Mouse (Mus musculus): Measurements from ENCODE around the gene Cpa2. TPM values are rescaled to one million over a fixed set of nuclear protein-coding genes. Genes with fewer than 3 reads are reported as not detected.
A peak's percentile ranks its signal among the peaks of the same experiment; 100 is the strongest.

Cpa2 gene
- polyA plus RNA-seq, 1 experiment from 2014 or later: 4.0 TPM

DNA sequence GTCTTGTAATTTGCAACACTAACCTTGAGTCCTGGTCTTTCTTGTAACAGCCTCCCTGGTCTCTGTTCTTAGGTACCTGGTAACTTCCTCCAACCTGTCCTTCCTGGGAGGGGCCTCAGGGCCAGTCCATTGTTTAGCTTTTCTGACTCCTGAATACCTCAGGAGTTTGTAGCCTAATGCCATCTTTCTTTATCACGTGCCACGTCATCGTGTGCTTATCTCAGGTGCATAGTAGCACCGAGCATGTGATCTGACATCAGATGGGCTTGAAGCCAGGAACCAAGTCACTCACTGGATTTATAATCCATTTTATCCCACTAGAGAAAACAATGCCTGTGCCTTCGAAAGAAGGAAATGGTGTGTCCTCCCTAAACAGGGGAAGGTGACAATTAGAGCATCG lies 22.2 kb downstream of the Cpa2 start:
- no peaks in the 10 kb centered on the region for H3K4me1 ChIP-seq (replicated peaks; ENCODE audit: control insufficient read depth, insufficient read depth, low read length)

DNA sequence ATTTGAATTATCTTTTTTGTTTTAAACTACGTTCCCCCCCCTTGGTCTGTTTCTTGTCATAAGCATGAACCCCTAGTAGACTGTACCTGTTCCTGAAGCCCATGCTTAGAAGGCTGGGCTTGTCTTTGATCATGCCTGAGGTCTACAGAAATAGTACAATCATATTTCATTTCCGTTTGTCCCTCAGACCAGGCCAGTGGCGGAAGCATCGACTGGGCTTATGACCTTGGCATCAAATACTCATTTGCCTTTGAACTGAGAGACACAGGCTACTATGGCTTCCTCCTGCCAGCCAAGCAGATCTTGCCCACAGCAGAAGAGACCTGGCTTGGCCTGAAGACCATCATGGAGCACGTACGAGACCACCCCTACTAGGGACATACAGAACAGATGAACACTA lies 22.7 kb downstream of the Cpa2 start:
- no peak for ATAC-seq (replicated peaks; ENCODE audit: low FRiP score)
- DNase-seq (ENCODE audit: low spot score): no peak
- Histone ChIP-seq H3K27me3 (ENCODE audit: control insufficient read depth, insufficient read depth, low read length) (no peaks in the 10 kb centered on the region), H3K27ac (ENCODE audit: low read depth, low read length) (no peak overlapping the region), H3K9me3 (ENCODE audit: control insufficient read depth, low read length) (no peaks in the 10 kb centered on the region), H3K4me2 (ENCODE audit: low read depth, low read length, severe bottlenecking) (no peak overlapping the region), H3K36me3 (ENCODE audit: control insufficient read depth, insufficient read depth, low read length) (no peaks in the 10 kb centered on the region), H3K4me1 (replicated peaks; ENCODE audit: control insufficient read depth, insufficient read depth, low read length) (no peaks in the 10 kb centered on the region), H3K4me3 (ENCODE audit: low read depth, low read length) (no peak overlapping the region), H3K9ac (ENCODE audit: low read length) (no peak overlapping the region)
- 95% methylated on average over 6 of the region's 6 CpGs for WGBS

More for the DNA sequence above, 22.2 kb downstream of the Cpa2 start:
- Histone ChIP-seq H3K4me3 (ENCODE audit: low read depth, low read length) (no peak overlapping the region), H3K27me3 (ENCODE audit: control insufficient read depth, insufficient read depth, low read length) (no peaks in the 10 kb centered on the region), H3K36me3 (ENCODE audit: control insufficient read depth, insufficient read depth, low read length) (no peaks in the 10 kb centered on the region), H3K4me2 (ENCODE audit: low read depth, low read length, severe bottlenecking) (no peak overlapping the region), H3K27ac (ENCODE audit: low read depth, low read length) (no peak overlapping the region), H3K9me3 (ENCODE audit: control insufficient read depth, low read length) (no peaks in the 10 kb centered on the region), H3K9ac (ENCODE audit: low read length) (no peak overlapping the region)
- DNase-seq (ENCODE audit: low spot score): no peak
- no peak for ATAC-seq (replicated peaks; ENCODE audit: low FRiP score)
- WGBS: 87% methylated on average over 6 of the region's 6 CpGs

DNA sequence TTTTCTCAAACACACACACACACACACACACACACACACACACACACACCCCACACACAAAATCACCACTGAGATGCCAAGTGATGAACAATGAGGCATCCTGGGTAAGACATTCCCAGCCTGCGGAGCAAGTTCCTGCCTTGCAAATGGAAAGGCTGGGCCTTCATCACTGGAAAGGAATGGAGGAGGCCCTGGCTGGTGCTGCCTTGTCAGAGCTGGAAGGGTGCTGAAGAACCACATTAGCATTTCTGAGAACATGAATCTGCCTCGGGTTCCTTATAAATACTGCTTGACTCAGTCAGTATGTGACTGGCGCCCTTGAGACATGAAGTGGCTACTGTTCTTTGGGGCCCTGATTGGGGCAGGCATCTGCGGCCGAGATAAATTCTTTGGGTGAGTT lies 26.7 kb downstream of the Cpa2 start, which contains the start of gene Cpa4:
Gene Cpa4 (plus strand): TSS at position 301 of the 400 bp plus-strand sequence.
- WGBS: 83% methylated on average over 5 of the region's 5 CpGs
- H3K4me2 ChIP-seq (ENCODE audit: low read depth, low read length, severe bottlenecking): no peak within 1 kb of the TSS
- H3K4me3 ChIP-seq (ENCODE audit: low read depth, low read length): no peak within 1 kb of the TSS
- no peaks in the 10 kb centered on the region for H3K27me3 ChIP-seq (ENCODE audit: control insufficient read depth, insufficient read depth, low read length)
- no peaks in the 10 kb centered on the region for H3K9me3 ChIP-seq (ENCODE audit: control insufficient read depth, low read length)
- no peak for ATAC-seq (replicated peaks; ENCODE audit: low FRiP score)
- H3K9ac ChIP-seq (ENCODE audit: low read length): no peak within 1 kb of the TSS
- DNase-seq (ENCODE audit: low spot score): no peak
- H3K36me3 ChIP-seq (ENCODE audit: control insufficient read depth, insufficient read depth, low read length): no peaks in the 10 kb centered on the region
- peaks cover 2% of the 10 kb centered on the region; the same call in 1 of the 2 replicates for H3K4me1 ChIP-seq (replicated peaks; ENCODE audit: control insufficient read depth, insufficient read depth, low read length)
- no peak within 1 kb of the TSS for H3K27ac ChIP-seq (ENCODE audit: low read depth, low read length)

DNA sequence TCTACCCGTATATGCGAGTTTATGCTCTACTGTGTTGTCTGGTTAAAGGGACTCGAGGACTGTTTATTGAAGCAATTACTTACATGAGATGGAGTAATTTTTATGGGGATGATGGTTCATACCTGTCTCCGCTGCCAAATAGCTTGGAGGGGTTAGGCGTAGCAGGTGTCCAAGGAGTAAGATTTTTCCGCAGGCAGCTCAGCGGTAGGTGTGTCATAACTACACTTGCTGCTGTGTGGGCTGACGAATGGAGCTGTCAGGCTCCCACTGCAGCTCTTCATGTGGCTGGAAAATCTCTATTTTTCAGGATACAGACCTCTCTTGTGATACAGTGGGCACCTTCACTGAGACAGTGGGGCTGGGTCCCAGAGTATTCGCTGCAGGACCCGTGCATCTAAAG lies 27.9 kb downstream of the Cpa2 start:
- no peak for ATAC-seq (replicated peaks; ENCODE audit: low FRiP score)
- DNase-seq (ENCODE audit: low spot score): no peak
- H3K36me3 ChIP-seq (ENCODE audit: control insufficient read depth, insufficient read depth, low read length): no peaks in the 10 kb centered on the region
- H3K9ac ChIP-seq (ENCODE audit: low read length): no peak overlapping the region
- WGBS: 92% methylated on average over 10 of the region's 10 CpGs
- no peak overlapping the region for H3K27ac ChIP-seq (ENCODE audit: low read depth, low read length)
- peaks cover 7% of the 10 kb centered on the region for H3K4me1 ChIP-seq (replicated peaks; ENCODE audit: control insufficient read depth, insufficient read depth, low read length)
- no peak overlapping the region for H3K4me2 ChIP-seq (ENCODE audit: low read depth, low read length, severe bottlenecking)
- no peak overlapping the region for H3K4me3 ChIP-seq (ENCODE audit: low read depth, low read length)
- H3K9me3 ChIP-seq (ENCODE audit: control insufficient read depth, low read length): no peaks in the 10 kb centered on the region
- H3K27me3 ChIP-seq (ENCODE audit: control insufficient read depth, insufficient read depth, low read length): no peaks in the 10 kb centered on the region

DNA sequence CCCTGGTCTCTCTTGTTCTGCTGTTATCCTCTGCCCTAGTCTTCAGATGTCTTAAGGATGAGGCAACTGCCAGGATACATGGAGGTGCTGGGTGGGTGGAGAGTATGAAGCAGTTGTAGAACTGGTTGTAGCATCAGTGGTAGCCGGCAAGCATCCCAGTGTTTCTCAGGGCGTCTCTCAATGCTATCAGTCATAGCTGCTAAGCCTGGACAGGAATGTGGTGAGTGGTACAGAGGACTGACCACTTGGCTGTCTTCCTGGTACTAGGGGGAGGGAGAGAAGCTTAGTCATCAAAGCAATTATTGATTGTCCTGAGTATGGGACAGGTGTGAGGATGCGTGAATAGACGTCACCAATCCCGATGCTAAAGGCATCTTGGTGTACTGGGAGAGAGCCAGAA lies 28.6 kb downstream of the Cpa2 start:
- Histone ChIP-seq H3K4me2 (ENCODE audit: low read depth, low read length, severe bottlenecking) (no peak overlapping the region), H3K27ac (ENCODE audit: low read depth, low read length) (no peak overlapping the region), H3K36me3 (ENCODE audit: control insufficient read depth, insufficient read depth, low read length) (no peaks in the 10 kb centered on the region), H3K27me3 (ENCODE audit: control insufficient read depth, insufficient read depth, low read length) (no peaks in the 10 kb centered on the region), H3K9ac (ENCODE audit: low read length) (no peak overlapping the region), H3K9me3 (ENCODE audit: control insufficient read depth, low read length) (no peaks in the 10 kb centered on the region), H3K4me1 (replicated peaks; ENCODE audit: control insufficient read depth, insufficient read depth, low read length) (peaks cover 7% of the 10 kb centered on the region), H3K4me3 (ENCODE audit: low read depth, low read length) (no peak overlapping the region)
- WGBS: 96% methylated on average over 5 of the region's 5 CpGs
- no peak for ATAC-seq (replicated peaks; ENCODE audit: low FRiP score)
- no peak for DNase-seq (ENCODE audit: low spot score)

DNA sequence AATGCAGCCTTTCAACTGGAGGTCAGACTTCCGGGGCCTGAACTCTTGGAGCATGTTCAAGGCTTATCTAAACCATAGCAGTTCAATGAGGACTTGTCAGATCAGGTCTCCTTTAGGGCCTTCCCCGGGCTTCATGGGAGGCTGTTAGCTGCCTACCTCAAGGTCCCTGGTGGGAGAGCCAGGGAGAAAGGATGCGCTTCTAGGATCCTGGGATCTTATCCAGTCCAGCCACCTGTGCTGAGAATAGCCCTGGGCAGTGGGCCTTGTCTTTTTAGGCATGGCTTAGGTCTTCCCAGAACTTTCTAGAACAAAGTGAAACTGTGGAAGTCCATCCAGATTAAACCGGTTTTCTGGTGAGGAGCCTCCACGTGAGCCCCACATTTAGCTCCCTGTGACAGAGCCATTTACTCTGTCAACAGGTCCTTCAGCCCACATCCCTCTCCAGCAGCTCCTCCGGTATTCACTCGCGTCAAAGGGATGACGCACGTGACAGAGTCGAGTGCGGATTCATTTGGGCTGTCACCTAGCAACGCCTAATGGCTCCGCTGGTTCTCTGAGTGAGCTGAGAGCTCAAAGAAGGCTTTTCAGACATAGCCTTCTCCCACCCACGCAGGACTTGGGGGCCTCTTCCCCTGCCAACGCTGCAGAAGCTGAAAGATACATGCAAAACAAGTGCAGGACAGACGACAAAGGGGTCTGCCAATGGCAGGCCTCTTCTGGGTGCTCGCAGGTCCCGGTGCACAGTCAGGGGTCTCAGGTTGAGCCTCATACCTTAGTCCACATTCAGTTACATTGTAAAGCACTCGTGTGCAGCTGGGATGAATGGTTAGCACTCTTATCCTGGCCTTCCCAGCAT lies 31.3 kb downstream of the Cpa2 start:
- DNase-seq (ENCODE audit: low spot score) (peak; percentile 80), ATAC-seq (replicated peaks; ENCODE audit: low FRiP score) (peak; percentile 91)
- no peaks in the 10 kb centered on the region for H3K27me3 ChIP-seq (ENCODE audit: control insufficient read depth, insufficient read depth, low read length)
- no peak overlapping the region for H3K4me2 ChIP-seq (ENCODE audit: low read depth, low read length, severe bottlenecking)
- peak overlapping the region; percentile 14; the same call in 1 of the 2 replicates for H3K9ac ChIP-seq (ENCODE audit: low read length)
- 37% methylated on average over 20 of the region's 20 CpGs for WGBS
- H3K4me1 ChIP-seq (replicated peaks; ENCODE audit: control insufficient read depth, insufficient read depth, low read length): peaks cover 7% of the 10 kb centered on the region
- H3K36me3 ChIP-seq (ENCODE audit: control insufficient read depth, insufficient read depth, low read length): no peaks in the 10 kb centered on the region
- peak overlapping the region; percentile 84 for H3K27ac ChIP-seq (ENCODE audit: low read depth, low read length)
- no peaks in the 10 kb centered on the region for H3K9me3 ChIP-seq (ENCODE audit: control insufficient read depth, low read length)
- H3K4me3 ChIP-seq (ENCODE audit: low read depth, low read length): no peak overlapping the region

DNA sequence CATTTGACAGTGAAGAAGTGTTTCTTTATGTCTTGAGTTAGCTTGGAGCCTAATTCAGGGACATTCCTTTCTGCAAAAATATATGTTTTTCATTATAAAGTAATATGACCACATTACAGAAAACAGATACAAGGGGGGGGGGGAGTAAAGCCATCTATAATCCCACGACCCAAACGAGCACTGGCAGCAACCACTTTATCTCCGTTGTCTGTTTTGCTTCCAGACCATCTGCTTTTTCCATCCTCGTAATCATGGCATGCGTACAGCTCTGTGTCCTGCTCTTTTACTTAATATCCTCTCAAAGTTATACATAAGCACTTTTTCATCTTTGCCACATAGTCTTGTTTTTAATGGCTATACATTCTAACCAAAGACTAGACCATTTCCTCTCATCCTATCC lies 32.0 kb downstream of the Cpa2 start:
- H3K27ac ChIP-seq (ENCODE audit: low read depth, low read length): peak overlapping the region; percentile 84

DNA sequence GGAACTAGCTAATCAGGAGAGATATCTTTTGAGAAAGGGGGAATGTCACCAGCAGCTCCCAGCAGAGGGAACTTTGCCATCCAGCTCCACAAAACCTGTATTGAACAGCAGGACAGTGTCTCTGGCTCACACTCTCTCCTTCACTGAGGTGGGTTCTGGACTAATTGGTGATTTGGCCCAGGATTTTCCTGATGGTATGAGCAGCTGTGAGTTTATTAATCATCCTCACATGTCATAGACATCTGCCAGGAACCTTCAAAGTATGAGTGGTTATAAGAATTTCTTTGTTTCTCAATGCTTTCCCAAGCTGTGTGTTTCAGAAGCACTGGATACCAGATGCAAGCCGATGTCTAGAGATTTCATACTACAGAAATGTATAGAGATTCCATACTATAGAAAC lies 33.6 kb downstream of the Cpa2 start:
- H3K4me1 ChIP-seq (replicated peaks; ENCODE audit: control insufficient read depth, insufficient read depth, low read length): peaks cover 10% of the 10 kb centered on the region
- no peak overlapping the region for H3K4me3 ChIP-seq (ENCODE audit: low read depth, low read length)
- H3K4me2 ChIP-seq (ENCODE audit: low read depth, low read length, severe bottlenecking): no peak overlapping the region
- no peak overlapping the region for H3K9ac ChIP-seq (ENCODE audit: low read length)
- no peaks in the 10 kb centered on the region for H3K9me3 ChIP-seq (ENCODE audit: control insufficient read depth, low read length)
- H3K27me3 ChIP-seq (ENCODE audit: control insufficient read depth, insufficient read depth, low read length): no peaks in the 10 kb centered on the region
- ATAC-seq (replicated peaks; ENCODE audit: low FRiP score): no peak
- no peak overlapping the region for H3K27ac ChIP-seq (ENCODE audit: low read depth, low read length)
- WGBS: 100% methylated on average over 1 of the region's 1 CpGs
- H3K36me3 ChIP-seq (ENCODE audit: control insufficient read depth, insufficient read depth, low read length): no peaks in the 10 kb centered on the region
- DNase-seq (ENCODE audit: low spot score): no peak

More for the DNA sequence above, 32.0 kb downstream of the Cpa2 start:
- Histone ChIP-seq H3K36me3 (ENCODE audit: control insufficient read depth, insufficient read depth, low read length) (no peaks in the 10 kb centered on the region), H3K4me2 (ENCODE audit: low read depth, low read length, severe bottlenecking) (no peak overlapping the region), H3K27me3 (ENCODE audit: control insufficient read depth, insufficient read depth, low read length) (no peaks in the 10 kb centered on the region), H3K4me3 (ENCODE audit: low read depth, low read length) (no peak overlapping the region), H3K9ac (ENCODE audit: low read length) (no peak overlapping the region; the same call in 1 of the 2 replicates), H3K9me3 (ENCODE audit: control insufficient read depth, low read length) (no peaks in the 10 kb centered on the region), H3K4me1 (replicated peaks; ENCODE audit: control insufficient read depth, insufficient read depth, low read length) (peaks cover 7% of the 10 kb centered on the region)
- WGBS: 75% methylated on average over 5 of the region's 5 CpGs
- no peak for DNase-seq (ENCODE audit: low spot score)
- ATAC-seq (replicated peaks; ENCODE audit: low FRiP score): no peak
